Mouse (Mus musculus) bone marrow, adult 2 months (tissue): ENCODE data around the gene Mki67. TPM values are rescaled to one million over a fixed set of nuclear protein-coding genes. Genes with fewer than 3 reads are reported as not detected.

Experiments
- H3K27ac ChIP-seq: fragments of 200-500 bp; 2 replicates; pipeline ENCODE4 v1.5.1; 2012; ENCODE audit warnings: low read depth, mild to moderate bottlenecking, control low read depth, inconsistent platforms, low read length; ENCODE audit not compliant: control insufficient read depth, poor library complexity, insufficient read depth
- H3K4me1 ChIP-seq: fragments of 200-500 bp; 2 replicates; pipeline ENCODE4 v1.6.1; 2011; ENCODE audit warnings: low read length; ENCODE audit not compliant: control insufficient read depth, insufficient read depth
- H3K4me3 ChIP-seq: fragments of 200-500 bp; replicated peaks from 2 replicates; pipeline ENCODE3; 2011; ENCODE audit warnings: mild to moderate bottlenecking, low read depth, low read length, control low read depth; ENCODE audit not compliant: control insufficient read depth
- CTCF ChIP-seq: fragments of 200-500 bp; IDR thresholded peaks from 2 replicates; pipeline ENCODE4 v1.5.1; 2011; ENCODE audit warnings: low read length, control low read depth; ENCODE audit not compliant: control insufficient read depth, insufficient read depth
- POLR2A ChIP-seq: fragments of 200-500 bp; IDR thresholded peaks from 2 replicates; pipeline ENCODE4 v1.6.1; 2011; ENCODE audit warnings: low read depth, mild to moderate bottlenecking, control low read depth, low read length, borderline replicate concordance; ENCODE audit not compliant: control insufficient read depth
- WGBS: fragments of 180-500 bp; shearing (Covaris S2); methylation state at CpG from one replicate; pipeline ENCODE4 v1.1.7; 2018; 5-methylcytosine and 5-hydroxymethylcytosine counted together
- polyA plus RNA-seq: library from polyadenylated mRNA; stranded (reverse); fragments of >200 nt; gene quantifications from 2 replicates; pipeline ENCODE4 v1.2.4, GENCODE M21; 2011; ENCODE audit warnings: low replicate concordance; ENCODE audit not compliant: missing spikeins, insufficient read depth, insufficient read length

Mki67 gene
- 203 and 249 TPM in 2 replicates for polyA plus RNA-seq

DNA sequence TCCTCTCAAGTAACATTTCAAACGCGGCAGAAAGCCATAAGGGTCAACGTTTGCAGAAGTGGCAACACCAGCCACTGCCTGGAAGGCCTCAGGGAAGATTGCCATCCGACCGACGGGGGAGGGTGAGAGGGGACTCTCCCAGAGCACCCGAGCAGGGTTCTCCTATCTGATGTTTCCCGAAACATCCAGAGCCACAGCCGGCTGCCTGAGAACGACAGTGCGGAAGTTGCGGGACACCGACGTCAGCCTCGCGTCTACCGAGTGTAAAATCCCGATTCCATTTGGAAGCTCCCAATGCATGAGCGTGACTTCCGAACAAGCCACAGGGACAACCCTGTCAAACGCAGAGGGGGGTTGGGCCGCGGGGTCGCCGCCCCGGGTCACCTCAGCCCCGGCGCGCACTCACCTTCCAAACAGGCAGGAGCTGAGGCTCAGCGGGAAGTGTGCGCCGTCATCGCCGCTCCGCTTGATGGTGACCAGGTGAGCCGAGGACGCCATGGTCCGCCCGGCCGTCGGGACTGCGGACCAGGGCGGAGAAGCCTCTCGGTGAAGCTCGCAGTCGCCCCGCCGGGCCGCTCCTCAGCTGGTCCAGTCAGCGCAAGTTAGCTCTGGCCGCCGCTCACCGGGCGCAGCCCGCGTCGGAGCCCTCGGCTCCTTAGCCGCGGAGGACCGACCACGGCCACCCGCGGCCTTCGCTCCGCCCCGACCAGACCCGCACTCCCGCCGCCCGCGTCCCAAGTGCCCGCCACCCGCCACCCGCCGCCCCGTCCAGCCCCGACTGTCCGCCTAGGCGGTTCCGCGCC, at the start of gene Mki67:
Gene Mki67, minus strand, starts transcription at position 720 of the 803 bp plus-strand sequence.
- H3K4me1 ChIP-seq: peaks cover 2% of the 10 kb centered on the region; the same call in 1 of the 2 replicates
- peak within 1 kb of the TSS; percentile 86 for H3K27ac ChIP-seq
- TF ChIP-seq CTCF (no peak), POLR2A (peak; percentile 36; the same call in 1 of the 2 replicates)
- WGBS: under 1% methylated on average over 82 of the region's 82 CpGs
- H3K4me3 ChIP-seq: peak within 1 kb of the TSS; percentile 84

- no peaks in the 10 kb centered on the region for H3K4me1 ChIP-seq
- H3K4me3 ChIP-seq: no peak overlapping the region
- TF ChIP-seq CTCF: no peak
- no peak for TF ChIP-seq POLR2A
- no peak overlapping the region for H3K27ac ChIP-seq
- 50% methylated on average over 2 of the region's 2 CpGs for WGBS
Measured at GRCm38 (mm10) chr7:135763311-135763710, 47.1 kb upstream of the Mki67 start.

DNA sequence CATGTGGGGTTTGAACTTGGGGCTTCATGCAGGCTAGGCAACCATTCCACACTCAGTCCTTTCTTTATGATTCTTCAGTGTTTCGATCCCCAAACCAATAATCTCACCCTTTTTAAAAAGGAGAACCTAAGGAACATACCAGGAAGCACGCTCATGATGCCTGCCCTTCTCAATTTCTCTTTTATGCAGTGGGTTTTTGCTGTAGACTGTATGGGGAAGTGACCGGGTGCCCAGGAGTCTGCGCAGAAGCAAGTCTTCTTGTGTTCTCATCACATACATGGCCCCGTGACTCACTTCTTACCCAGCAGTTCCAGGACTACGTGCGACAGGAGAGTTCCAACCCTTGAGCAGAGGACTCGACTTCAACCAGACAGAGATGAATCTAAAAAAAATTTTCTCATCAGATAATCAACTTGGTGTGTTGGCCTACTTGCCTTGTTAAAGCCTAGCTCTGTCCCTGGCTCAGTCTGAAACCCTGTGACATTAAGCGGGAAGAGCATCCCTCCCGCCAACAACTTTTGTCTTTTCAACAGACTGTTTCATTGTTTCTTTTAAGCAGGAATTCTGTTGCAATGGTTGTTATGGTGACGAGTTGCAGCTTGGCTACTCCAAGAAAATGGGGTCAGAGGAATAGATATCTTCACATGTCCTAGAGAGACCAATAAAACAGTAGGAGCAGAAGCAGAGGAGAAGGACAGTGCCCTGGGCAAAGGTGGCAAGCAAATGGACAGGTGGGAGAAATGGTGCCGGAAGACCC, 42.8 kb upstream of the Mki67 start:
- H3K27ac ChIP-seq: no peak overlapping the region
- H3K4me3 ChIP-seq: no peak overlapping the region
- WGBS: 44% methylated on average over 12 of the region's 12 CpGs
- no peak for TF ChIP-seq POLR2A
- TF ChIP-seq CTCF: no peak
- no peaks in the 10 kb centered on the region for H3K4me1 ChIP-seq

DNA sequence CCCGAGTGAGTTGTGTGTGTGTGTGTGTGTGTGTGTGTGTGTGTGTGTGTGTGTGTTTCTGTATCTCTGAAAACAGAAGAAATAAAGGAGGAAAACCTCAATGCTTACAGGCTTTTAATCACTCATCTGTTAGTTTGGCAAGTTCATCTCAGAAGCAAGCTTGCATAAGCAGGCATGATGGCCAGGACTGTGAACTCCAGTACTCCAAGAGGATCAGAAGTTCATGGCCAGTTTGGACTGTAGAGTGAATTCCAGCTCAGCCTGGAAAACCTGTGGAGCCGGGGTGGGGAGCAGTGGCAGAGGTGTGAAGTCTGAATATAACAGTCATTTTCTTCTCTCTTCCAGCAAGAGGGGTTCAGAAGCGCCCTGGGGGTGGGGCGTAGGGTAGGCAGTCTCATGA, 42.0 kb upstream of the Mki67 start:
- Histone ChIP-seq H3K4me1 (no peaks in the 10 kb centered on the region), H3K27ac (no peak overlapping the region), H3K4me3 (no peak overlapping the region)
- 62% methylated on average over 4 of the region's 4 CpGs for WGBS
- TF ChIP-seq POLR2A: no peak
- TF ChIP-seq CTCF: no peak

GRCm38 (mm10) chr7:135756984-135757586, 40.9 kb upstream of the Mki67 start:
- no peaks in the 10 kb centered on the region for H3K4me1 ChIP-seq
- no peak overlapping the region for H3K4me3 ChIP-seq
- WGBS: 82% methylated on average over 6 of the region's 6 CpGs
- TF ChIP-seq POLR2A (no peak), CTCF (no peak)
- H3K27ac ChIP-seq: no peak overlapping the region

DNA sequence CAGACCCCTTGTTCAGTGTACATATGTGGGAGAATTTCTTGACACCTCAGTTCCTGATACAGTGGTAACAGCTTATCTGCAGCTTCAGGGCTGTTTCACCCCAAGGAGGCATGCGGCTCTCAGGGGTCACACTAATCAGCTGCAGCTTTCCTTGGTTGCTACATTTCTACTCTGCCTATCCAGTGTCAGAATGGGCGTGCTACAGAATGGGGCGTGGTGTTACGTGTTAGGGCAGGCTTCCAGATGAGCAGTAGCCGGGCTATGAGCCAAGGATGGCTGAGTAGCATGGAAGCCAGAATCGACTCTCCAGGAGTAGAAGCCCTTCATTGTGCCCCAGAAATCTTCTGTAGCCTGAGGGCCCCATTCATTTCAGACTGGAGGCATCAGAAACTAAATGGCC, 32.8 kb upstream of the Mki67 start:
- Histone ChIP-seq H3K27ac (no peak overlapping the region), H3K4me3 (no peak overlapping the region), H3K4me1 (no peaks in the 10 kb centered on the region)
- WGBS: 58% methylated on average over 6 of the region's 6 CpGs
- TF ChIP-seq CTCF: no peak
- no peak for TF ChIP-seq POLR2A

DNA sequence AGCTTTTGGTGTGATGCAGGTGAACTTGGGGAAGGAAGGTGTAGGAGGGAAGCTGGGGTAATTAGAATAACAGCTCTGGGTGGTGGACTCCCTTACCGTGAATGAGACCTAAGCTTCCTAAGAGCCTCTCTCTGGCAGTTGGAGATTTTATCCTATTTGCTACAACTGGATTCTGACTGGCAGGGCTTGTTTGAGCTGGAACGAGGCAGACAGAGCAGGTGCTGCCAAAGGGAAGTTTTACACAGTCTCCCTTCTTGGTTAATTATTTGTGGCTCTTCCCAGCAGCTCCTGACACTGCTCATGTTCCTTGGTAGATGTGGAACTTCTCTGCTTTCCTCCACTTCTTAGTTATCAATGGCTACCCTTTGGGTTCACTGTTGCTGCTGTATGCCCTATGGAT, 30.9 kb upstream of the Mki67 start:
- 61% methylated on average over 2 of the region's 2 CpGs for WGBS
- H3K4me1 ChIP-seq: no peaks in the 10 kb centered on the region
- no peak overlapping the region for H3K27ac ChIP-seq
- TF ChIP-seq CTCF (no peak), POLR2A (no peak)
- no peak overlapping the region for H3K4me3 ChIP-seq

DNA sequence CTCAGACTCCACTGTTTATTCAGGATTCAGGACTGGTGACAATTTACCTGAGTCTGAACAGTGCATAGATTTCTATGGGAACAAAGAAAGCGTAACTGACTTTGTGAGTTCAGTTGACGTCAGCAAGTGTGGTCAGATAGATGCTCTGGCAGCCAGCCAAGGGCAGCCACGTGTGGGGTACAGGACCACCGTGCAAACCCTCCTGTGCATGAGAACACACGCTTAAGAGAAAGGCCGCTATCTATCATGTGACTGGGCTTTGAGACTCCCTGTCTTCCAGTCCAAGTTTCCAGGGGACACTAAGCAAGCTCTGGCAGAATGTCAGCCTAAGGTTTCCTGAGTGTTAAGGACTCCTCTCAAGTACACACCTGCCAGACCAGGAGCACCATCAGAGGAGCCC, 30.4 kb upstream of the Mki67 start:
- Histone ChIP-seq H3K27ac (no peak overlapping the region), H3K4me3 (no peak overlapping the region), H3K4me1 (no peaks in the 10 kb centered on the region)
- WGBS: 51% methylated on average over 6 of the region's 6 CpGs
- TF ChIP-seq CTCF: no peak
- TF ChIP-seq POLR2A: no peak
